Mouse (Mus musculus) cortical plate, adult 2 months (tissue): Measurements from ENCODE around the gene Gpam. TPM values are rescaled to one million over a fixed set of nuclear protein-coding genes. Genes with fewer than 3 reads are reported as not detected.

Source experiments
- H3K27ac ChIP-seq: fragments of 200-500 bp; 2 replicates; pipeline ENCODE4 v1.5.1; 2012; ENCODE audit warnings: low read length, control low read depth, inconsistent platforms; ENCODE audit not compliant: insufficient read depth
- H3K4me1 ChIP-seq: fragments of 200-500 bp; 2 replicates; pipeline ENCODE4 v1.6.1; 2011; ENCODE audit warnings: low read length; ENCODE audit not compliant: control insufficient read depth, insufficient read depth
- H3K4me3 ChIP-seq: fragments of 200-500 bp; 2 replicates; pipeline ENCODE4 v1.5.1; 2011; ENCODE audit warnings: mild to moderate bottlenecking, low read length, control low read depth; ENCODE audit not compliant: insufficient read depth
- CTCF ChIP-seq: fragments of 200-500 bp; IDR thresholded peaks from 2 replicates; pipeline ENCODE4 v1.5.1; 2011; ENCODE audit warnings: mild to moderate bottlenecking, control low read depth, low read length; ENCODE audit not compliant: insufficient read depth; ENCODE audit errors: extremely low read depth
- POLR2A ChIP-seq: fragments of 200-500 bp; IDR thresholded peaks from 2 replicates; pipeline ENCODE4 v1.6.1; 2011; ENCODE audit warnings: mild to moderate bottlenecking, low read length, control low read depth; ENCODE audit not compliant: insufficient read depth; ENCODE audit errors: extremely low read depth
- polyA plus RNA-seq: library from polyadenylated mRNA; depleted of rRNA; stranded (reverse); fragments of >200 nt; gene quantifications from 2 replicates; pipeline ENCODE4 v1.2.3, GENCODE M21; 2012

Gpam gene
- polyA plus RNA-seq, 1 experiment = 40.0 TPM

DNA sequence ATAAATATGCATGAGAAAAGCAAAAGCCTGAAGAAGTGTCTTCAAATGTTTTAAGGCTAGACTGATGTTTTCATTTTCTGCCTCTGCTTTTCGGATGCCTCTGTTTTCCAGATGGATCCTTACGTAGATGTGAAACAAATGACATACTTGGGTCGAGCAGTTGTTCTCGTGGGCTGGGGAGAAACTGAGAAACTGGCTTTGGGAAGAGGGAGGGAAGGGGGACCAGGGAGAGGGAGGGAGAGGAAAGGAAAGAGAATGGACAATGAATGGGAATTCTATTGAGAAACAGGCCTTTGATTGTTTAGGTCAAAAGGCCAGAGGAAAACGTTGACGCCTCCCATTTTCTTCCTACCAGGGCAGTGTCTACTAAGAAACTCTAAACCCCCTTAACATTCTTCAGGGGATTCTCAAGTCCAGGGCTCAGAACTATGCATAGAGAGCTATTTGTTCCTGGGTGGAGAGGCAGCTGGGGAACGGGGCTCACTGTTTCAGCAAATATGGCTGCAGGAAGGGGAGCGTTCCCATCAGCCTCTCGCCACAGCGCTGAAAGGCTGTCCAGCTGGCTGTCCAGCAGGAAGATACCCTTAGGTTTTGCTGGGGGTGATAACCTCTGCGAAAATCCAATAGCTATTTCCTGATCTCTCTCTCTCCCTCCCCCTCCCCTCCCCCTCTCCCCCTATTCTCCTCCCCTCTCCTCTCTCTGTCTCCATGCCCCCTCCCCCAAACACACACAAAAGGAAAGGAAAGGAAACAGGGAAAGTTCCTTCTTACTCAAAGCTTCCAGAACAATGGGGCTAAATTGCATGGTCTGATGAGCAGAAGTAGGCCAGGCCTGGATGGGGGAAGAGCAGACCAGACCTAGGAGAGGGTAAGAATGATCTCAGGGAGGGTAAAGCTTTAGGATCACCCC, 16.6 kb upstream of the Gpam start:
- TF ChIP-seq CTCF (no peak), POLR2A (no peak)
- peaks cover 2% of the 10 kb centered on the region; the same call in 1 of the 2 replicates for H3K4me1 ChIP-seq
- peak overlapping the region; percentile 19; the same call in 1 of the 2 replicates for H3K27ac ChIP-seq
- H3K4me3 ChIP-seq = no peak overlapping the region

GRCm38 (mm10) chr19:55139301-55139700, 12.3 kb upstream of the Gpam start:
- no peak for TF ChIP-seq CTCF
- TF ChIP-seq POLR2A = no peak
- no peaks in the 10 kb centered on the region; the same call in 1 of the 2 replicates for H3K4me1 ChIP-seq
- no peak overlapping the region for H3K27ac ChIP-seq
- no peak overlapping the region for H3K4me3 ChIP-seq

- TF ChIP-seq CTCF (no peak), POLR2A (no peak)
- Histone ChIP-seq H3K4me1 (no peaks in the 10 kb centered on the region), H3K27ac (no peak overlapping the region), H3K4me3 (no peak overlapping the region)
Measured at GRCm38 (mm10) chr19:55138506-55138905, 11.5 kb upstream of the Gpam start.

GRCm38 (mm10) chr19:55137884-55138283, 10.8 kb upstream of the Gpam start:
- H3K27ac ChIP-seq = no peak overlapping the region
- TF ChIP-seq CTCF (no peak), POLR2A (no peak)

DNA sequence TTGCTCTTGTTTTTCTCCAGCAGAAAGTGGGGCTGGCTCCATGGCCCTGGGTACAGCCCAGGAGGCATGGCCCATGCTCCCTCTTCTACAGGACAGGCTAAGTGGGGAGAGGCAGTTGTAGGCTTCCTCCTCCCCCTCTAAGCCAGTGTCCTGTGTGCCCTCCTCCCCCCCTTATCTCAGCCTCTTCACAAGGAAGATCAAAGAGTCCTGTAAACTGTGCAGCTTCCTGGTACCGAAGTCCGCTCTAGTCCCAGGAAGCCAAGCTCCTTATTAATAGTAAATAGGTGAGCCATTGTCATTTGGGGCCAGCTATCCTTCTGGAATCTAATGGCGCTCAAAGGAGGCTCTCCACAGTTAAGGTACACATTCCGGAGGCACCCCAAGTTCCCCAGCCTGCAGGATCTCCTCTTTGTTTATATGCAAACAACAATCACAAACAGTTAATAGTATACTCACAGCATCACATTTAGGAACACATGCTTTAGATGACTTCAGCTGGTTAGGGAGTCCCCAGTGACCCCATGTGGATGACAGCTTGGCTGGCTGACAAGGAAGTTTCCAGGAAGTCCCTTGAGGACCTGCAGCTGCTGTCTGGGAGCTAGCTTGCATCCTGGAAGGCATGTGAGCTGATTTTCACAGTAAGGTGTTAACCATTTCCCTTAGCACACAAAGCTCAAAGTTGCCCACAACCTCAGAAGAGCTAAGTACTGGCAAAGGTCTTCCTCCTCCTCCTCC, 9.8 kb upstream of the Gpam start:
- H3K4me3 ChIP-seq = no peak overlapping the region
- no peaks in the 10 kb centered on the region for H3K4me1 ChIP-seq
- TF ChIP-seq CTCF = no peak
- no peak for TF ChIP-seq POLR2A
- H3K27ac ChIP-seq = no peak overlapping the region

More at GRCm38 (mm10) chr19:55137884-55138283, 10.8 kb upstream of the Gpam start:
- H3K4me1 ChIP-seq = no peaks in the 10 kb centered on the region
- no peak overlapping the region for H3K4me3 ChIP-seq

- TF ChIP-seq POLR2A = no peak
- TF ChIP-seq CTCF = no peak
- H3K4me3 ChIP-seq = no peak overlapping the region
- no peak overlapping the region for H3K27ac ChIP-seq
- no peaks in the 10 kb centered on the region for H3K4me1 ChIP-seq
Measured at GRCm38 (mm10) chr19:55135918-55136317, 8.9 kb upstream of the Gpam start.

DNA sequence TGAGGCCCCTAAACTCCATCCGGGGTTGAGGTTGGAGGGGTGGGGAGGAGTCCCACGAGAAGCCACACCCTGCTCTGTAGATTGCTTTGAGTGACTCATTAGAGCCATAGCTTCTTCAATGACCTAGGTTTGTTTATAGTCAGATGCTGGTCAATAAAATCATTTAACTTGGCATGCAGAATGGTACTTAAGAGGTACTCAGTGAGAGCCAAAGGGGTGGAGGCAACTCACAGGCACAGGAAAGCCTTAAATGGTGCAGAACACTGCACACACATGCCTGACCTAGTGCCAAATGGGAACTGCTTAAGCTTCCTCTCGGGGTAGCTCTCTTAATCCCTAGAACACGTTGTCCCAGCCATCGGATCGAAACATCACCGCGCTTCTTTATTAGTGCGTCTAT, 7.5 kb upstream of the Gpam start:
- Histone ChIP-seq H3K4me3 (no peak overlapping the region), H3K27ac (no peak overlapping the region), H3K4me1 (no peaks in the 10 kb centered on the region)
- TF ChIP-seq CTCF (no peak), POLR2A (no peak)

DNA sequence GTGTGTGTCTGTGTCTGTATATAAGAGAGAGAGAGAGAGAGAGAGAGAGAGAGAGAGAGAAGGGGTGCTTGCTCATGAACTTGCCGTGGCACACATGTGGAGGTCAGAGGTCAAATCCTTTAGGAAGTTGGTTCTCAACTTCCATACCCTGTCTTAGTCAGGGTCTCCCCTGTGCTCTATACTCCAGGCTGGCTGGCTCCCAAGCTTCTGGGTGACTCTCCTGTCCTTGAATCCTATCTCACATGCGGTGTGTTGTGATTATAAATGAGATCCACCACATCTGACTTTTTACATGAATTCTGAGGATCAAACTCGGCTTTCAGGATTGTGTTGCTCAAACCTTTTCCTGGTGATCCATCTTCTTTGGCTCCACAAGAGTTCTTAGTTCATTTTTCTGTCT, 5.4 kb upstream of the Gpam start:
- Histone ChIP-seq H3K27ac (no peak overlapping the region), H3K4me3 (no peak overlapping the region), H3K4me1 (no peaks in the 10 kb centered on the region)
- no peak for TF ChIP-seq POLR2A
- no peak for TF ChIP-seq CTCF

DNA sequence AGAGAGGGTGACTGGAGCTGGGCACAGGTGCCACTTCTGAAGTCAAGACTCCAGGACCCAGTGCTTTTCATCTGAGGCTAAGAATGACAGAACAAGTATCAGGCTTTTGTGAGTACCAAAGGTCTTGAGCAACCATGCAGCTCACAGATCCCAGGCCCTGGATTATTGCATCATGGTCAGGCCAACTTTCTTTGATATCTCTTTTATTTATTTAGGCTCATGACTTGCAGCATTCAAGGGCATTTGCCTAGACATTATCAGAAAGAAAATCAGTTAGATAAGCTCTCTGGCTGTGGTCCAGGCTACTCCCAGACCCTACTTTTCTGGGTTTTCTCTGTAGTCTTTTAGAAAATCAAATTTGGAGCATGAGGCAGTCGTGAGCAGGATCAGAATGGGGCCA, 4.7 kb upstream of the Gpam start:
- Histone ChIP-seq H3K4me1 (no peaks in the 10 kb centered on the region), H3K4me3 (no peak overlapping the region), H3K27ac (no peak overlapping the region)
- no peak for TF ChIP-seq CTCF
- no peak for TF ChIP-seq POLR2A
